Mouse (Mus musculus): Measurements from ENCODE around the gene Ndrg3. TPM values are rescaled to one million over a fixed set of nuclear protein-coding genes. Genes with fewer than 3 reads are reported as not detected.

Gene Ndrg3
- total and polyA plus RNA-seq, 3 experiments: 16.6 to 27.5 (median 21.8) TPM

GRCm38 (mm10) chr2:156956306-156956705, 35.5 kb downstream of the Ndrg3 start:
- TF ChIP-seq MEF2A (IDR thresholded peaks at IDR 0.05; ENCODE audit: borderline replicate concordance, low read depth, low read length): no peak
- no peak for TF ChIP-seq JUN (IDR thresholded peaks at IDR 0.05; ENCODE audit: insufficient read depth, low read depth, low read length)
- TF ChIP-seq TBP (conservative IDR thresholded peaks at IDR 0.05; ENCODE audit: low read depth, low read length): no peak
- no peak for TF ChIP-seq RCOR1 (conservative IDR thresholded peaks at IDR 0.05; ENCODE audit: low read depth, low read length)
- no peak for TF ChIP-seq ELF1 (IDR thresholded peaks at IDR 0.05; ENCODE audit: low read depth, low read length)
- TF ChIP-seq KAT2A (IDR thresholded peaks at IDR 0.05; ENCODE audit: insufficient replicate concordance, low read length): no peak
- TF ChIP-seq MXI1 (IDR thresholded peaks at IDR 0.05; ENCODE audit: low read depth, low read length): no peak
- TF ChIP-seq HCFC1 (IDR thresholded peaks at IDR 0.05; ENCODE audit: low read depth, low read length): no peak
- no peak for TF ChIP-seq SMC3 (IDR thresholded peaks at IDR 0.05; ENCODE audit: low read depth, low read length)
- no peak for TF ChIP-seq ZNF384 (IDR thresholded peaks at IDR 0.05; ENCODE audit: low read depth, low read length)
- TF ChIP-seq MAX (IDR thresholded peaks at IDR 0.05; ENCODE audit: low read length): no peak
- TF ChIP-seq MYC (IDR thresholded peaks at IDR 0.05; ENCODE audit: low read depth, low read length): no peak
- TF ChIP-seq CHD2 (IDR thresholded peaks at IDR 0.05; ENCODE audit: low read length): no peak
- TF ChIP-seq CTCF (conservative IDR thresholded peaks at IDR 0.05 in 1 of 2, IDR thresholded peaks at IDR 0.05 in 1 of 2; ENCODE audit: low read depth in 2 of 2, low read length in 2 of 2): no peak
- no peak for TF ChIP-seq EP300 (IDR thresholded peaks at IDR 0.05; ENCODE audit: low read length)
- no peak for TF ChIP-seq NRF1 (IDR thresholded peaks at IDR 0.05; ENCODE audit: low read depth, low read length)
- TF ChIP-seq IRF4 (IDR thresholded peaks at IDR 0.05; ENCODE audit: low read depth, low read length): no peak
- no peak for TF ChIP-seq POLR2A (IDR thresholded peaks at IDR 0.05; ENCODE audit: low read depth, low read length)
- no peak for TF ChIP-seq ZKSCAN1 (IDR thresholded peaks at IDR 0.05; ENCODE audit: borderline replicate concordance, low read depth, low read length)
- H3K4me1 ChIP-seq (ENCODE audit: control insufficient read depth in 1 of 2, insufficient read depth in 2 of 2): peaks cover 3 to 14% of the 10 kb centered on the region in 2 experiments; a peak in 3 of 4 replicates
- H3K4me2 ChIP-seq (ENCODE audit: insufficient read depth, low read depth, poor library complexity, severe bottlenecking): no peak overlapping the region
- H3K36me3 ChIP-seq (replicated peaks in 1 of 2; ENCODE audit: control insufficient read depth in 1 of 2, insufficient read depth in 1 of 2, low read length in 1 of 2): peaks cover 3 to 24% of the 10 kb centered on the region in 2 experiments
- no peak overlapping the region for H3K27ac ChIP-seq (ENCODE audit: insufficient read depth, low read depth)
- H3K9me3 ChIP-seq (replicated peaks; ENCODE audit: low read length): no peaks in the 10 kb centered on the region
- dilution Hi-C loops (cut with MboI; ENCODE audit: extremely low pct_ligation_motif_present, extremely low pct_unique_long_range_greater_than_20kb, low sequenced_read_pairs): no loop called here
- in situ Hi-C loops (cut with MboI; ENCODE audit: low pct_ligation_motif_present, low pct_unique_long_range_greater_than_20kb, low sequenced_read_pairs): no loop called here
- no peak overlapping the region for H3K9ac ChIP-seq (ENCODE audit: insufficient read depth, low read depth)
- no peaks in the 10 kb centered on the region for H3K79me2 ChIP-seq (replicated peaks; ENCODE audit: control insufficient read depth, extremely low read depth, insufficient read depth, poor library complexity, severe bottlenecking)
- no peaks in the 10 kb centered on the region for H3K27me3 ChIP-seq (replicated peaks)
- H3K4me3 ChIP-seq (replicated peaks in 1 of 3; ENCODE audit: low read depth in 2 of 3, low read length in 2 of 3, poor library complexity in 1 of 3): no peak overlapping the region
- DNase-seq (ENCODE audit: extremely low read depth): no peak

GRCm38 (mm10) chr2:156954463-156954862, 37.4 kb downstream of the Ndrg3 start:
- H3K4me2 ChIP-seq (ENCODE audit: insufficient read depth, low read depth, poor library complexity, severe bottlenecking): no peak overlapping the region
- no peak for DNase-seq (ENCODE audit: extremely low read depth)
- H3K9ac ChIP-seq (ENCODE audit: insufficient read depth, low read depth): no peak overlapping the region
- no peaks in the 10 kb centered on the region for H3K4me1 ChIP-seq (ENCODE audit: control insufficient read depth in 1 of 2, insufficient read depth in 2 of 2)
- in situ Hi-C loops (cut with MboI; ENCODE audit: low pct_ligation_motif_present, low pct_unique_long_range_greater_than_20kb, low sequenced_read_pairs): no loop called here
- H3K79me2 ChIP-seq (replicated peaks; ENCODE audit: control insufficient read depth, extremely low read depth, insufficient read depth, poor library complexity, severe bottlenecking): no peaks in the 10 kb centered on the region
- no peak overlapping the region for H3K27ac ChIP-seq (ENCODE audit: insufficient read depth, low read depth)
- H3K36me3 ChIP-seq (replicated peaks in 1 of 2; ENCODE audit: control insufficient read depth in 1 of 2, insufficient read depth in 1 of 2, low read length in 1 of 2): peaks cover 7 to 32% of the 10 kb centered on the region in 2 experiments
- H3K4me3 ChIP-seq (replicated peaks in 1 of 3; ENCODE audit: low read depth in 2 of 3, low read length in 2 of 3, poor library complexity in 1 of 3): no peak overlapping the region
- dilution Hi-C loops (cut with MboI; ENCODE audit: extremely low pct_ligation_motif_present, extremely low pct_unique_long_range_greater_than_20kb, low sequenced_read_pairs): no loop called here
- TF ChIP-seq UBTF (IDR thresholded peaks at IDR 0.05; ENCODE audit: low read depth, low read length) (no peak), SIN3A (IDR thresholded peaks at IDR 0.05; ENCODE audit: low read length) (no peak), JUN (IDR thresholded peaks at IDR 0.05; ENCODE audit: insufficient read depth, low read depth, low read length) (no peak), MAX (IDR thresholded peaks at IDR 0.05; ENCODE audit: low read length) (no peak), USF1 (IDR thresholded peaks at IDR 0.05; ENCODE audit: low read depth, low read length) (no peak), MYC (IDR thresholded peaks at IDR 0.05; ENCODE audit: low read depth, low read length) (no peak), MEF2A (IDR thresholded peaks at IDR 0.05; ENCODE audit: borderline replicate concordance, low read depth, low read length) (no peak)
- no peaks in the 10 kb centered on the region for H3K9me3 ChIP-seq (replicated peaks; ENCODE audit: low read length)
- H3K27me3 ChIP-seq (replicated peaks): no peaks in the 10 kb centered on the region
